Mouse (Mus musculus) thymus, adult 2 months (tissue): ENCODE measurements around the gene Akap13. TPM values are rescaled to one million over a fixed set of nuclear protein-coding genes. Genes with fewer than 3 reads are reported as not detected.

Source experiments
- DNase-seq: peaks from one replicate; pipeline ENCODE4 v3.0.0; 2021
- H3K27ac ChIP-seq: fragments of 200-500 bp; 2 replicates; pipeline ENCODE4 v1.5.1; 2012; ENCODE audit warnings: low read length, control low read depth; ENCODE audit not compliant: control insufficient read depth, insufficient read depth
- H3K27me3 ChIP-seq: fragments of 200-500 bp; 2 replicates; pipeline ENCODE4 v1.6.1; 2012; ENCODE audit warnings: mild to moderate bottlenecking, low read length, moderate library complexity, mixed read lengths; ENCODE audit not compliant: control insufficient read depth, insufficient read depth
- H3K36me3 ChIP-seq: fragments of 200-500 bp; 2 replicates; pipeline ENCODE4 v1.6.1; 2012; ENCODE audit warnings: mild to moderate bottlenecking, low read length, moderate library complexity; ENCODE audit not compliant: control insufficient read depth, insufficient read depth
- H3K4me1 ChIP-seq: fragments of 200-500 bp; replicated peaks from 2 replicates; pipeline ENCODE4 v1.6.1; 2012; ENCODE audit warnings: low read length; ENCODE audit not compliant: control insufficient read depth, insufficient read depth
- H3K4me3 ChIP-seq: fragments of 200-500 bp; 2 replicates; pipeline ENCODE4 v1.5.1; 2012; ENCODE audit warnings: mild to moderate bottlenecking, low read length, control low read depth, moderate library complexity; ENCODE audit not compliant: control insufficient read depth, insufficient read depth
- CTCF ChIP-seq: fragments of 200-500 bp; IDR thresholded peaks from 2 replicates; pipeline ENCODE4 v1.5.1; 2012; ENCODE audit warnings: mild to moderate bottlenecking, control low read depth, low read length, moderate library complexity, borderline replicate concordance; ENCODE audit not compliant: control insufficient read depth, poor library complexity, insufficient read depth; ENCODE audit errors: extremely low read depth
- POLR2A ChIP-seq: fragments of 200-500 bp; IDR thresholded peaks from 2 replicates; pipeline ENCODE4 v1.6.1; 2012; ENCODE audit warnings: mild to moderate bottlenecking, low read length, control low read depth, moderate library complexity; ENCODE audit not compliant: control insufficient read depth, poor library complexity, insufficient read depth; ENCODE audit errors: extremely low read depth
- WGBS: fragments of 180-500 bp; shearing (Covaris S2); methylation state at CpG from one replicate; pipeline ENCODE4 v1.1.7; 2018; 5-methylcytosine and 5-hydroxymethylcytosine counted together
- polyA plus RNA-seq: library from polyadenylated mRNA; depleted of rRNA; stranded (reverse); fragments of >200 nt; gene quantifications from 2 replicates; pipeline ENCODE4 v1.2.3, GENCODE M21; 2012

Akap13 gene
- polyA plus RNA-seq, 1 experiment, result 47.8 TPM

- H3K4me3 ChIP-seq, result no peak overlapping the region
- H3K4me1 ChIP-seq, result peaks cover 3% of the 10 kb centered on the region
- no peak for TF ChIP-seq CTCF
- no peak for TF ChIP-seq POLR2A
- 37% methylated on average over 7 of the region's 7 CpGs for WGBS
- H3K36me3 ChIP-seq, result peaks cover 32% of the 10 kb centered on the region
- H3K27me3 ChIP-seq, result no peaks in the 10 kb centered on the region
- H3K27ac ChIP-seq, result peak overlapping the region; percentile 65
- peak; percentile 24 for DNase-seq
These were observed 230.9 kb downstream of the Akap13 start for GRCm38 (mm10) chr7:75686046-75686826.

GRCm38 (mm10) chr7:75686827-75687164 is 231.5 kb downstream of the Akap13 start:
- Histone ChIP-seq H3K36me3 (peaks cover 32% of the 10 kb centered on the region), H3K27ac (no peak overlapping the region; the same call in 1 of the 2 replicates), H3K4me1 (peaks cover 3% of the 10 kb centered on the region), H3K27me3 (no peaks in the 10 kb centered on the region), H3K4me3 (no peak overlapping the region)
- DNase-seq, result no peak
- no peak for TF ChIP-seq POLR2A
- no peak for TF ChIP-seq CTCF
- 90% methylated on average over 1 of the region's 1 CpGs for WGBS

GRCm38 (mm10) chr7:75688144-75688543 is 232.8 kb downstream of the Akap13 start:
- peaks cover 23% of the 10 kb centered on the region for H3K36me3 ChIP-seq
- 97% methylated on average over 3 of the region's 3 CpGs for WGBS
- no peak for TF ChIP-seq CTCF
- no peak for TF ChIP-seq POLR2A

GRCm38 (mm10) chr7:75694777-75695176 is 239.4 kb downstream of the Akap13 start:
- Histone ChIP-seq H3K4me1 (no peaks in the 10 kb centered on the region), H3K36me3 (peaks cover 31% of the 10 kb centered on the region), H3K27me3 (no peaks in the 10 kb centered on the region), H3K4me3 (no peak overlapping the region), H3K27ac (no peak overlapping the region)
- no peak for DNase-seq
- 94% methylated on average over 5 of the region's 5 CpGs for WGBS
- TF ChIP-seq CTCF (no peak), POLR2A (no peak)

More at GRCm38 (mm10) chr7:75688144-75688543, 232.8 kb downstream of the Akap13 start:
- Histone ChIP-seq H3K4me1 (peaks cover 3% of the 10 kb centered on the region), H3K4me3 (no peak overlapping the region), H3K27ac (no peak overlapping the region), H3K27me3 (no peaks in the 10 kb centered on the region)
- peak; percentile 39 for DNase-seq

GRCm38 (mm10) chr7:75699836-75700235 is 244.5 kb downstream of the Akap13 start:
- no peak for DNase-seq
- H3K27me3 ChIP-seq, result no peaks in the 10 kb centered on the region
- H3K27ac ChIP-seq, result no peak overlapping the region
- H3K4me1 ChIP-seq, result peaks cover 8% of the 10 kb centered on the region
- WGBS, result 33% methylated on average over 5 of the region's 5 CpGs
- H3K36me3 ChIP-seq, result peaks cover 44% of the 10 kb centered on the region
- no peak overlapping the region for H3K4me3 ChIP-seq
- TF ChIP-seq POLR2A, result no peak
- TF ChIP-seq CTCF, result no peak

GRCm38 (mm10) chr7:75700771-75701345 is 245.5 kb downstream of the Akap13 start:
- DNase-seq, result peak; percentile 18
- peaks cover 48% of the 10 kb centered on the region for H3K36me3 ChIP-seq
- TF ChIP-seq CTCF (no peak), POLR2A (no peak)
- 33% methylated on average over 10 of the region's 10 CpGs for WGBS
- peak overlapping the region; percentile 61; the same call in 1 of the 2 replicates for H3K27ac ChIP-seq
- peaks cover 8% of the 10 kb centered on the region for H3K4me1 ChIP-seq
- no peak overlapping the region for H3K4me3 ChIP-seq
- no peaks in the 10 kb centered on the region for H3K27me3 ChIP-seq
